Mouse (Mus musculus) cerebellum, postnatal 4 days (tissue): Measurements from ENCODE around the gene Atpaf2.

Source experiments
- DNase-seq, 2 experiments: peaks; one replicate each; pipeline ENCODE4 v3.0.0; 2022; ENCODE audit warnings: low spot score in 2 of 2, mixed read lengths in 1 of 2

The Atpaf2 gene

GRCm38 (mm10) chr11:60397172-60397571, 21.1 kb downstream of the Atpaf2 start:
- DNase-seq: no peak

DNA sequence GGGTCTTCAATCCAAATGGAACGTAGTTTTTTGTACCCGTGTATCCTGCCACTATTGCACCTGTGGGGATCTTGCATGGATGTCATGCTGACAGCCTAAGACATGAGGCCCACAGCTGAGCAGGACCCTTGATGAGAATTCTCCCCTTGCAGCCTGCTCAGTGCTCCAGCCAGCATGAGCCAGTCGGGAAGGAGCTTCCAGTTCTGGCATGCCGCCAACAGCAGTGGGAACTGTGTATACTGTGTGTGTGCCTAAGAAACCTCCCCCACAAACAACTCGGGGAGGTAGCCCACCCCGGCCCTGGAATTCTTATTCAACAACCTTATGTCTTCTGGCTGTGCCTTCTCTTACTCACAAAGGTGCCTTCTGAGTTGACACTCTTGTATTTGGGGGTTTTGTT, 21.7 kb downstream of the Atpaf2 start:
- DNase-seq: peak in 1 of 2 experiments; percentile 26

- no peak for DNase-seq
These were observed 26.9 kb downstream of the Atpaf2 start for GRCm38 (mm10) chr11:60391346-60391745.

DNA sequence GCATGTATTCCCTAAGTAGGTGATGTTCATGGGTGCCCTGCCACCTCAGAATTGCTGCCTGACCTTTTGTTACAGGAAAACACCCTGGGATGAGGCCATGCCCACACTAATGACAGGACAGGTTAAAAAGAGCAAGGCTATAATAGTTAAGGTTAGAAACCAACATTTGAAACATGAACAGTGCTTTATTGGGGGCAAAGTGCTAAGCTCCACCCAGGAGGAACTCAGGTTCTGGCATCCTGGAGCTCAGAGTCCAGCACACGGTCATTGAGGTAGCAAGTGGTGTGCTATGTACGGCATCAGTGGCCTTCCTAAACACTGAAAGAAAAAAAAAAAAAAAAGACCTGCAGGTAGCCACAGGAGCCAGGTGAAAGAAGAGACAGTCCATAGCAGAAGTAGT, 30.3 kb downstream of the Atpaf2 start:
- no peak for DNase-seq

GRCm38 (mm10) chr11:60385946-60386345, 32.3 kb downstream of the Atpaf2 start:
- no peak for DNase-seq

DNA sequence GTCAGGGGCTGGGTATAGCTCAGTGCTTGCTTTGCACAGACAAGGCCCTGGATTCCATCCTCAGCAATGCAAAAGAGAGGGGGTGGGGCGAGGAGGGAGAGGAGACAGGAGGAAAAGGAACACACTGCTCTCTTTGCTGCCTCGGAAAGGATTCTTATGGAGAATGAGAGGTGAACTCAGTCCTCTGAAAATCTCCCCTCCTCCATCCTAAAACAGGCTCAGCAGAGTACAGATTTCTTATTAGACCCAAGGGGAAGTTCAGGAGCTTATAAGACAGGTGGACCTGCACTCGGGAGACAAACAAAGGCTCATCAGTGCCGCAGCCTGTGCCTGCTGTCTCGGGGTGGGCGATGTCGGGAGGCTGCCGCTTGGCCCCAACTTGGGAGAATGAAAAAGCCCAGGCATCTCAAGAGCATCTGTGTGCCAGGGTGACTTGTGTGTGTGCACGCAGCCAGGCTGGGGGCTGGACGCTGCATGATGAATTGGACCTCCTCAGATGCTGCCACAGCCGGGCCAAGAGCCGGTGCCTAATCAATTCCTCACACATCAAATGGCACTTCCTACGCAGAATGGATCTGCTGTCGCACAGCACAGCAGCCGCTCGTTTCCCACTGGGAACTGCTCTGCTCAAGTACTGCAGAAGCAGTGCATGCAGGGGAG, 33.4 kb downstream of the Atpaf2 start:
- peak in 1 of 2 experiments; percentile 36 for DNase-seq

DNA sequence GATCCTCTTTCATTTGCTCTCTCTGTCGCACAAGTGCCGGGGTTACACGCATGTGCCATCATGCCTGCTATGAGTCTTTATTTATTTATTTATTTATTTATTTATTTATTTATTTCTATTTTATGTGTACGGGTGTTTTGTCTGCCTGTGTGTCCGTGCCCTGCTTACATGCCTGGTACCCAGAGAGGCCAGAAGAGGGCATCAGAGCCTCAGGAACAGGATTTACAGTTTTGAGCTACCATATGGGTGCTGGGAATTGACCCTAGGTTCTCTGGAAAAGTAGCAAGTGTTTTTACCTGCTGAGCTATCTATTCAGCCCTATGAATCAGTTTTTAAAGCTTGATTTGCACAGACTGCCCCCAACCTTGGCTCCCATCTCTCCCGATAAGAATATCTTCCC, 34.7 kb downstream of the Atpaf2 start:
- DNase-seq: no peak

- no peak for DNase-seq
These were observed 43.8 kb downstream of the Atpaf2 start for GRCm38 (mm10) chr11:60374481-60374880.

DNA sequence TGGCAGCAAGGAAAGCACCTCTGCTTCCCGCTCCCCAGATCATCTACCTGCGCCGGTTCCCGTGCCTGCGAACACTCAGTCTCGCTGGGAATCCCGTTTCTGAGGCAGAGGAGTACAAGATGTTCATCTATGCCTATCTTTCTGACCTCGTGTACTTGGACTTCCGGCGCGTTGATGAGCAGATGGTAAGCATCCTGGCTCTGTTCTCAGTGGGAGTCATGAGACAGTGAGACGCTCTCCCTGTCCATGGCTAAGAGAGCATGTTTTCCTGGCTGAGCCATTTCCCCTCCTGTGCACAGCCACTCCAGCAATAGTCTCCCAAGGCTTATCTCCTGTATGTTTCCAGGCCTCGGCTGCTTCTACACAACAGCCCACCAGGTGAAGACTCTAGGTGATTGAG, 47.8 kb downstream of the Atpaf2 start:
- DNase-seq: no peak

DNA sequence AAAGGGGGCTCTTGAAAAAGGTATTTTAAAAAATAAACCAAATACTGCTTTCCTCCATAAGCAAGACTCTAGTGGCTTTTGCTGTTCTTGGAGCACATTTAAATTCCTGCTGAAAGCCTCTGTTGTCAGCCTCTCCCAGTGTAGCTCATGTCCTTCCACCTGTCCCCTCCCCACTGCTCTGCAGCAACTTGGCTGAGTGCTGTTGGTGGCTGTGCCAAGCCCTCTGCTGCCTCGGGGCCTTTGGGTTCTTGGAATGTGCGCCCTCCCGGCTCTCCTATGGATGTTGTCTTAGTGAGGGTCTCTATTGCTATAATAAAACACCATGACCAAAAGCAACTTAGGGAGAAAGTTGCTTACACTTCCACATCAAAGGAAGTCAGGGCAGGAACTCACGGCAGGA, 48.8 kb downstream of the Atpaf2 start:
- DNase-seq: no peak

DNA sequence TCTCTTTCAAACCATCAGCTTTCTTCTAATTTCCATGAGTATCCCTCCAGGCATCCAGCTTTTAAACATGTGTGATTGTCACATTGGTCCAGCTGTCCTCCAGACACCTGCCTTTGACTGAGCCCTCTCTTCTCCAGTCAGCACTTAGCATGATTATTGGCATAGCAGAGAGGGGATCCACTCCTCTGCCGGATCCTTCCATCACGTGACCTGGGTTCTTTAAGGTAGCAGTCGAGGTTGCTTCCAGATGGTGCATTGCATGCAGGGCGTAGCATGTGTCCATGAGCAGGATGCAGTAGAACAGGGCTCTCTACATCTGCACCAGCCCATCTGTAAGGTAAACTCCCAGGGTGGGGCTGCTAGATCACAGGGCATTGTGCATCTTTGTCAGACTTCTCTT, 49.3 kb downstream of the Atpaf2 start:
- DNase-seq: no peak

DNA sequence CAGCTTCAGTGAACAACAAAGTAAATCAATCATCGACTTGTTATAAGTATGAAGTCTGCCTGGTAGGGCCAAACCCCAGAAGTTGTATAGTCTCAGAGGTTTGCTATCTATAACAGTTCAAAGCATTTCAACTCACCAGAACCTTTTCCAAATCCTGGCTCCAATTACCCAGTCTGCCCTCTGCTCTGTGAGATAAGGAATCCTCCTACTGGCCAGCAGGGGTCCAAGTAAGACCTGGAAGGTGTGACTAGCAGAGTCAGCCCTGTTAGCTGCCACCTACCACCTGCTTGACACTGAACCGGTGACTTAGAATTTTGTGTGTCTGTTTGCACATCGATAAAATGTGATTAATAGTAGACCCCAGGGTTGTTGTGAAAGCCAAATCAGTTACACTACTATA, 51.0 kb downstream of the Atpaf2 start:
- no peak for DNase-seq

GRCm38 (mm10) chr11:60366239-60367019, 51.8 kb downstream of the Atpaf2 start:
- no peak for DNase-seq

DNA sequence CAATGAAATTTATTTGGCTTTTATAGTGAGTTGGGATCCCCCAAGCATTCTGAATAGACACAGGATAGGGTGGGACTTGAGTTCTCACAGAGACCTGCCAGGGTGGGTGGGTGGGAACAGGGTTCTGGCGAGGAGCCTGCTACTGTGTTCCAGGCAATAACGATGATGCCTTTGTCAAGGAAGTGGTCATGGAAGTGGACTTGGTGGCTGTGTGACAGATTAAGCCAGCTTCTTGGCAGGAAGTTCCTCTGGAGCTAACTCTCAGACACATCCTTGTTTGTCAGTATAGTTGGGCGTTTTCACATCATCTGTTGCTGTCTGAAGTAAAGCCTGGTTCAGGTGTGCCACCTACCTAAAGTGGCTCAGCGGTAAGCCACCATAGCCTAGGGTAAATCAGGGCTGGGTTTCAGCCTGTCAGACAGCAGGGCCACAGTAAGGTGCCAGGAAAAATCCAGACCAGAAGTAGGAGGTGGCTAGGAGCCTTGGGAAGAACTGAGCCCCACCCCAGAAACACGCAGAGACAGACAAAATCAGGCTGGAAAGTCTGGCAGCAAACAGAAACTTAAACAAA, 57.5 kb downstream of the Atpaf2 start:
- DNase-seq: no peak

DNA sequence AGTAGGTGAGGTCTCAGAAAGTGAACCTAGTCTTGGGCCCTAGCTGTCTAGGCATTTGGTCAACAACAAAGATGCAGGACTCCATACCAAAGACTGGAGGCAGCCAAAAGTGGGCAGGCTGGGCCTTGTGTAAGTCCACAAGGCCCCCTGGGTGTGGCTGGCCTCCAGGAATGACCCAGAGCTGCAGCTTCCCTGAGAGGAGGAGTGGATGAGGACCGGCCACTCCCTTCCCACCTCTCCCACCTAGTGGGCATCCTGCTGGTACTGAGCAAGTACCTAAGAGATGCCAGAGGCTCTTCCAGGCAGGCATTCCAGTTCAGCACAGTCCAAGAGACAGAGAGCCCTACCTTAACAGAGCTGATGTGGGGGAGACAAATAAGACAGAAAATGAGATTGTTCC, 58.3 kb downstream of the Atpaf2 start:
- no peak for DNase-seq

DNA sequence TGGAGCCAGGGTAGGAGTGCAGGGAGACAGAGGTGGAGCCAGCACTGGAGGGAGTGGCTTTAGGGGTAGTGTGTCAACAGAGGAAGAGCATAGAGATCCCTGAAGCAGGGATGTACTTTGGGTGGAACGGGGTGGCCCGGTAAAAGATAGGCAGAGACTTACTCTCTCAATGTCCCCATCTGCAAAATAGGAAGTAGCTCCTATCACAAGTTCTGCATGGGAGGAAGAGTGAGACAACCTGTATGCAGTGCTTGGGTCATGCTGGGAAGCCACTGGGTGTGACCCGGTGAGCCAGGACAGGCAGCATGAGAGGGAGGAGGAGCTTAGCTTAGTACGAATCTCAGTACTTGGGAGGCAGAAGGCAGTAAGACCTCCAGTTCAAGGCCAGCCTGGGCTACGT, 59.1 kb downstream of the Atpaf2 start:
- DNase-seq: no peak

- no peak for DNase-seq
These were observed 59.7 kb downstream of the Atpaf2 start for GRCm38 (mm10) chr11:60358548-60358947.

DNA sequence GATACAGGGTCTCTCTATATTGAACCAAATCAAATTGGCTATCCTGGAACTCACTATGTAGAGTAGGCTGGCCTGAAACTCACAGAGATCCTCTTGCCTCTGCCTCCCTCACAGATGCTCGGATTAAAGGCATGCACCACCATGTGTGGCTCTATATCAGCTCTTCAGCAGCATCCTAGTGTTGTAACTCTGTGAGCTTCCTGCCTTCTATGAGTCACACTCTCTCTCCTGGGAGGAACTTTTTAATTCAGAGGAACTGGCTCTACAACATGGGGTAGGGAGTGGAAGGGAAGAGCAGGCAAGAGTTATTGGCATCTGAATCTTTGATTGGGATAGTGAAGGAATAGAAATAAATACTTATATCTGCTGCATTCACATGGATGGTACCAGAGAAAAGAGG, 61.1 kb downstream of the Atpaf2 start:
- no peak for DNase-seq

GRCm38 (mm10) chr11:60355952-60356351, 62.3 kb downstream of the Atpaf2 start:
- DNase-seq: no peak

DNA sequence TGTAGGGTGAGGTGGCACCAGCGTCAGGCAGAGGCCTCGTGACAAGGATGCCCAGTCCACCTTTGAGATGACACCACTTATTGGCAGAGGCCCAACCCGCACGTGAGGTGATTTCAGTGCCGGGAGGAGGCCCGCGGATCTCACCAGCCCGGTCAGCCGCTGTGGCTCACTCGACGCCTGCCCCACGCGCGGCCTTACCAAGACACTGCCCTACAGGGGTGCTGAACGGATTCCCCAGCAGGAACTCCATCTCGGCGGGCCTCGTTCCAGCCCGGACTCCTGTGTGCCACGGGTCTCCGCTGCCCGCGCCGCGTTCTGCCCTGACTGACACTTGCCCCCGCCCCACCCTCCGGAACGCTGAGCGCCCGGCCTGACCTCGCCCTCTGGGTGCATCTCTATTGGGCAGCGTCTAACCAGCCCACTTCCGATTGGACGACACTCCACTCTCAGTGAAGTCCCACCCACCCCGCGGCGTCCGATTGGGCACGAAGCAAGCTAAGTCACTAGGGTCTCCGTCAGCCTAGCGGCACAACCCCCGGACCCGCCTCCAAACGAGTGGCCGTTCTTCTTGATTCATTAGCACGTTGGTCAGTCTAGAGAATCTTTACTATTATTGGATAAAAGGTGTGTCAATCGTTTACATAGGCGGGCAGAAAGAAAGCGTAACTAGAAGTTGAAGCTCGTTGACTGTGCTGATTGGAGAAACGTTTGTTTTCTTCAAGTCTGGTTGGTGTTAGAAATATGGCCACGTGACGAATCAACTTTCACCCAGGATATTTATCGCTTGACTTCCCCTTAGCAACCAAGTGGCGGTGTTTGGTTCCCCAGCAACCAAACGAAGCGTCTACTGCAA, 65.5 kb downstream of the Atpaf2 start, which contains the start of the genes Tom1l2 and Drc3:
TSS of gene Tom1l2 (minus strand) at position 347 of the 853 bp plus-strand sequence.
TSS of gene Drc3 (plus strand) at position 771 of the 853 bp plus-strand sequence.
- peak; percentile 95 to 98 for DNase-seq

DNA sequence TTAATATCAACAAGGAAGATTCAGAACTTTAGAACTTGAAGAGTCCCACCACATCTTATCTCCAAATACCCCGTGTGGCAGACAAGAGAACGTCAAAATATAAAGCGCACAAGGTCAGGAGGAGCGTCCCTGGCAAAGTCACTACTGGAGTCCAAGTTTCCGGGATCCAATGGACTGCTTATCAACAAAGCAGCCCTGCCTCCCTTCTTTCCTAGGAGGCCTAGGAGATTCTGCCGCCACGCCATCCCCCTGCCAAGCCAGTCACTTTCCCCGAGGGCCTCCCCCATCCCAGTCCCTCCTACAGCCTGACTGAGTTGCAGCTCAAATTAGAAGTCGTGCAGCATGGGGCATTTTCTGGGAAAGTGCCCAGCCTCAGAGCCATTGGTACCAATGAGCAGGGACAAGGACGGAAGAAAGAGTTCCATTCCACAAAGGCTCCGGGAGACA, 66.3 kb downstream of the Atpaf2 start:
- DNase-seq: peak in 1 of 2 experiments; percentile 38

- no peak for DNase-seq
These were observed 66.9 kb downstream of the Atpaf2 start for GRCm38 (mm10) chr11:60351388-60351787.
